Mouse (Mus musculus) layer of hippocampus, adult 2 months (tissue): Measurements from ENCODE around the gene Ccdc88c. TPM values are rescaled to one million over a fixed set of nuclear protein-coding genes. Genes with fewer than 3 reads are reported as not detected.

Experiments
- DNase-seq, 2 experiments: peaks; one replicate each; pipeline ENCODE4 v3.0.0; 2022; ENCODE audit warnings: low spot score in 2 of 2
- H3K27ac ChIP-seq: fragments of 200-600 bp; 2 replicates; pipeline ENCODE4 v1.8.1; 2022
- H3K4me3 ChIP-seq: fragments of 200-600 bp; 2 replicates; pipeline ENCODE4 v1.8.1; 2022; ENCODE audit warnings: mild to moderate bottlenecking
- CTCF ChIP-seq: fragments of 200-600 bp; conservative IDR thresholded peaks from 2 replicates; pipeline ENCODE4 v1.8.1; 2022; ENCODE audit warnings: antibody characterized with exemption, mild to moderate bottlenecking, moderate library complexity
- total RNA-seq, 2 experiments: library from RNA; stranded (reverse); gene quantifications; 2 replicates each; pipeline ENCODE4 v1.2.3; 2021

Ccdc88c gene
- total RNA-seq, 2 experiments from 2014 or later: 24.3 to 33.7 TPM

DNA sequence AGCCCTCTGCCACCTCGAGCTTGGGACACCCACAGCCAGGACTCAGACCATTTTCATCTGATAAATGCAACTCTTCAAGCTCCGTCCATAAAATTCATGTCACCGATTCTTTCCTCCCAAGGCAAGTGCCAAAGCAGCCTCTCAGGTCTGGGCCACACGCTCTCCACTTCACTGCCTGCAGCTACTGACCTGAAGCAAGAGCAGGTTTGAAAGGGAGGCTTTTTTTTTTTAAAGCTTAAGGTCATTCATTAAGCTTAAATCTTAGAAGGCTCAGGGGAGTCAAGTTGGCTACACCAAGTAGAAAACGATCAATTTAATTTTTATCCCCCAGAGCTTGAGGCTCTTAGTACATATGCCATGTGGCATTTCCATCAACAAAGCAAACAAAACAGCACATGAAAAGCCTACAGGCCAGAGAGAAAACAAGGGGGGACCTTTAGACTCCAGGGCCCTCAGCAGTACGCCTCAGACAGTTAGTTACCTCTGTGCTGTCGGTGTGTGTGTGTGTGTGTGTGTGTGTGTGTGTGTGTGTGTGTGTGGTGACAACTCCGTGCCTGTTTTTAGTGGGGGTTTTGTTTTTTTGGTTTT lies 15.7 kb downstream of the Ccdc88c start:
- DNase-seq: no peak

DNA sequence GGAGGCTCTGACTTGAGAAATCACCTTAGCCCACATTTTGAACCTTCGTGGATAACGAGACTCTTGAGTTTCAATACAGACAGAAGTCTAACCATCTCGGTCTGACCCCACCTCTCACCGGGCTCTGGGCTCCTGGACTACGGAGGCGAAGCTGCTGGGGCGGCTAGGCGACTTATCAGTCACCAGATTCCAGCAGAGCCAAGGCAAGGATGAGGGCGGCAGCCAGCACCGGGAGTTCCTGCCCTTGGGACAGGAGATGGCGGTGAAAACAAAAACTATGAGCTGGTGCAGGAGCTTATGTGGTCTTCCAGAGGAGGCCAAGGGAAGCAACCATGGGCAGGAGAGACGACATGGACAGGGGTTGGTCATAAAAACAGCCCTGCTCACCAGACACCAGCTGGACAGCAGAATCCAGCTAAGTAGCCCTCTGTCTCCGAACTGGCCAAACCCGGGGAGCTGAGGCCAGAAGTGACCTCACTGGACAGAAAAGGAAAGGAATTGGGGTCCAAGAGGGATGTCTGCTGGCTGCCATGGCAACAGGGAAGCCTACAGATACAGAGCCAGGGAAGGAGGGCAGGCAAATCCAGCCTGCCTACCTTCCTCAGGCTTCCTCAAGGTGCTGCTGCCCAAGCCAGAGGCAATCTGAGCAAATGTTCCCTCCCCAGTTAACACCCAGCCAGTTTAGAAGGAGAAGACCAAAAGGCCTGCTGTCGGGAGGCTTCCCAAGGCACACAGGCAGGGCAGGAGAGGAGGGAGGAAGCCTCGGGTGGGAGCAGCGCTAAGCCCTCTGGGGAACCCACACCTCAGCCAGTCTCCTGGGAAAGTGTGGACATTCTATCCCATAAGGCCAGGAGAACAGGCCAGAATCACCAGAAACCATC lies 16.4 kb downstream of the Ccdc88c start:
- DNase-seq: no peak
- Histone ChIP-seq H3K4me3 (no peak overlapping the region), H3K27ac (peak overlapping the region; percentile 23; the same call in 1 of the 2 replicates)
- no peak for TF ChIP-seq CTCF

More for the DNA sequence above, 15.7 kb downstream of the Ccdc88c start:
- TF ChIP-seq CTCF: no peak
- no peak overlapping the region for H3K4me3 ChIP-seq
- no peak overlapping the region for H3K27ac ChIP-seq

DNA sequence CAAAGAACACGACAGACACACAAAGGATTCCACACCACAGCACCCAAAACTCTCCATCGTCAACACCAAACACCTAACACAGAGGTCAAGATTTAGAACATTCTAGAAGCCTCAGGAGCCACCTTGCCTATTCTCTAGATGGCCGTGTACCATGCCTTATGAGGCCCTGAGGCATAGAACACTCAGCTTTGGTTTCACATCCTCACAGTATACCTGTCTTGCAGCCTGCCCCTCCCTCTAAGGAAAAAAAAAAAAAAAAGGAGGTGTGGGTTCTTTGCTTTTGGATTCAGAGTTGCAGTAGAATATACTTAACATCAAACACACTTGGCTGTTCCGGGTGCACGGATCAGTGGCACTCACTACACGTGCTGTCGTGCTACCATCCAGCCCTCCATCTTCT lies 17.8 kb downstream of the Ccdc88c start:
- DNase-seq: no peak
- Histone ChIP-seq H3K4me3 (no peak overlapping the region), H3K27ac (no peak overlapping the region)
- no peak for TF ChIP-seq CTCF

DNA sequence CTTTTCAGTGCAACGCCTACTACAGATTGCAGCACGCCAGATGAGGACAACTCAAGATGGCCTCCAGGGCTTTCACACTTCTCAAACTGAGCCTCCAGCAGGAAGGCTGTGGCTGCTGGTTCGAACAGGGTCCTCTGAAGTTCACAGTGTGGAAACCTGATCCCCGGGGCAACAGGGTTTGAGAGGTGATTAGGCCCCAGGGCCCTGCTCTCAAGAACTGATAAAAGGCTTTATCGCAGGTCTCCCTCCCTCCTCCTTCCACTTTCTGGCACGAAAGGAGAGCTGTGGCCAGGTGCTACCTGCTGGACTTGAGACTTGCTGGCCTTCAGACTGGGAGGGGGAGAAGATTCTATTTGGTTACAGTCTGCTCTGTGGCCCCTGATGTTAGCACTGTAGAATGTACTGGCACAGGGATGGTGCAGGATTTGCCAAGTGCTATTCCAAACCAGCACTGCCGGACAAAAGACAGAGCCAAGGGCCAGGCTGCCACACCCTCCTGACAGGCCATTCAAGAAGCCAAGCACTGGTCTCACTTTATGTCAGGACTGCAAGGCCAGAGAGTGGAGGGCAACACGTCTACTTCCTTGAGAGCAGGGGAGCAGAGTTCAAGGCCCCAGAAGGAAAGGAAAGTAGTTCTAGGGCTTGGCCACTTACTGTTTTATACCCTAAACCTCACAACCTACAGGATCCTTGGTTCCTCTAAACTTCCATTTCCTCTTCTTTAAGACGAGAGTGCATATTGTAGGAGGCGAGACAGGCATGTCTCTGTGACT lies 18.5 kb downstream of the Ccdc88c start:
- no peak for DNase-seq
- H3K4me3 ChIP-seq: no peak overlapping the region
- H3K27ac ChIP-seq: no peak overlapping the region
- no peak for TF ChIP-seq CTCF

DNA sequence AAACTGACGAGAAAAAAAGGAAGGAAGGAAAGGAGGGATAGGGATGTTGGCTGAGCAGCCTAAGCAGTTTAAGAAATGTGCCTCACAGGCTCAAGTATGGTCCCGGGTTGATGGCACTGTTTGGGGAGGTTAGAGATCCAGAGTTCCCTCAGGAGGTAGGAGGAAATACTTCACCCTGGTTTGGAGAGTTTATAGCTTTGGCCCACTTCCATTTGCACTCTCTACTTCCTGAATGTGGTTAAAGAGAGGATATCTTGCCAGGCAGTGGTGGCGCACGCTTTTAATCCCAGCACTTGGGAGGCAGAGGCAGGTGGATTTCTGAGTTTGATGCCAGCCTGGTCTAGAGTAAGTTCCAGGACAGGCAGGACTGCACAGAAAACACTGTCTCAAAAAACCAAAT lies 19.6 kb downstream of the Ccdc88c start:
- H3K27ac ChIP-seq: no peak overlapping the region
- no peak for DNase-seq
- TF ChIP-seq CTCF: no peak
- H3K4me3 ChIP-seq: no peak overlapping the region

DNA sequence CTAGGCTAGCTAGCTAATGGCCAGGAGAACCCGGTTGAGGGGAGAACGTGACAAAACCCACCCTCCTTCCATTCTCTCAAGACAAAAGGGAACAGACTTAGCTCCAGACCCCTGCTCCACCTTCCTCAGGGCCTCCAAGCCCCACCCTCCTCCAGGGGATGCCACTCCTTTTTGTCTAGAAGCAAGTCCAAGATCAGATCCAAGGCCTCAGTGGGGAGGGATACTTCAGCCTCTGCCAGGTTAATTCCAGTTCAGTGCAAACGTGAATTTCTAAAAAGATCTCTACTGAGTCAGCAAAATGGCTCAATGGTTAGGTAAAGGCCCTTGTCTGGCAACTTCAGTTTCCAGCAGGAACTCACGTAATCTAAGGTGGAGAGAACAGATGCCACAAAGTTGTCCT lies 20.2 kb downstream of the Ccdc88c start:
- Histone ChIP-seq H3K27ac (peak overlapping the region; percentile 73), H3K4me3 (no peak overlapping the region)
- TF ChIP-seq CTCF: no peak
- DNase-seq: no peak

DNA sequence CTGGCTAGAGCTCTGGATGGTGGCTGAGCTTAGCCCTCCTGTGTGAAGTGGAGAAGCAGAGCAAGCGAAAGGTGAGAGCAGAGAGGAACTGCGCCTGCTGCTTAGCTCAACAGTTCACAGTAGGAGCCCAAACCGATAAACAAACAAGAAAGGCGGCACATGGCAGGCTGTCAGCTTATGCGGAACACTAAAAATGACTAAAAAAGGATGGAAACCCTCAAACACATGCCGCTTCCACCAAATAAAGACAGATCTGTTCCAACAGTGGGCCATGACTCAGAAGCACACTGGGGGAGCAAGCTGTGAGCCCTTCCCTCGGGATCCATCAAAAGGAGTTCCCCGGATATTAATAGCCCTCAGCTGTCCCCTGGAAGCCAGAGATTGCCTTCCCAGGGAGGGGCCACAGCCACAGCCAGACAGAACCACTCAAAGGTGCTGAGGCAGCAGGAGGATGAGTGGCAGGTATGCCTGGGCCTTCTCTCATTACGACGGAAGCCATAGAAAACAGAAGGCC lies 20.8 kb downstream of the Ccdc88c start:
- DNase-seq: peak; percentile 67 to 88
- H3K4me3 ChIP-seq: no peak overlapping the region; the same call in 1 of the 2 replicates
- peak overlapping the region; percentile 73 for H3K27ac ChIP-seq
- TF ChIP-seq CTCF: no peak

DNA sequence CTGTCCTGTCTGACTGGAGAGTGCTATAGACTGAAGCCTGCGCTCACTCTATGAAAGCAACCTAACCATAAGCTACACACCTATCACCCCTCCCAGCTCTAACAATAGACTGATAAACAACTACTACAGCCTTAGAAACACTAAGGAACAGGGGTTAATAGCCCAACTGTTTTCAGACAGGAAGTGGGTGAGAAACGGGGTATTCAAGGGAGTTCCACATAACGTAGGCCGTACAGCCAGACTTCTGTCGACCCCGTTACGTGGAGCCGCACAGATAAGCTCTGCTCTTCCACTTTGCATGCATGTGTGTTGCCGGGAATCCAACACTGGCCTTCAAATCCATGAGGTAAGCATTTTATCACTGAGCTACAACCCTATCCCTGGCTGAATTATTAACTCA lies 21.4 kb downstream of the Ccdc88c start:
- Histone ChIP-seq H3K27ac (peak overlapping the region; percentile 62), H3K4me3 (no peak overlapping the region; the same call in 1 of the 2 replicates)
- no peak for DNase-seq
- TF ChIP-seq CTCF: no peak

DNA sequence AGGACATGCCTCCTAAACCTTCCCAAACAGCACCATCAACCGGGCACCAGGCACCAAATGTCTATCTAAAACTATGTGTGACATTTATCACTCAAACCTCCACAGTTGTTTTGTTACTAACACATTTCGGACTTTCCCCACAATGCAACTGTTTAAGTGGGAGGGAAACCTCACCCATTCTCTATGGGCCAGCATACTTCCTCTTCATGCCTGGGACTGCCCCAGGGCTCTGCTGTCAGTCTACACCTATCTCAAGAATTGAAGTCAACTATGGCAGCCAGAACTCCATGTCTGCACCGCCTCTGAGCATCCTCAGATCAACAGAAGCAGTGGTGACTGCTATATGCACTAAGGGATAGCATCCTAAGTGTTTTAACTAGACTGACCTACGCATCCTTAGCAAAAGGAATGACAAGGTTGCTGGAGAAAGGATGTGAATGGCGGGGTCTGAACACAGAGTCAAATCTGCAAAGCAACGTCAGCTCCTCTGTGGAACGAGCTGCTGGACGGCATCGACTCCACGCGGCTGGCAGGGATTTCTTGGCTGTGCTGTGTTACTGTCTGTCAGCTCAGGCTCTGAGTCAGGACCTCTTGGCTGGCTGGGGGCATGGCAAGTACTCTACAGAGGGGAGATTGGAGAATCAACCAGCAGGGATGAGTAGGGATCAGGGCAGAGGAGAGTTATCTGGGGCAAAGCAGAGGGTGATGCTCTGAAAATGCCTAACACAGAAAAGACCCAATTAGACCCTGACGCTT lies 23.0 kb downstream of the Ccdc88c start:
- no peak for TF ChIP-seq CTCF
- no peak for DNase-seq
- H3K4me3 ChIP-seq: no peak overlapping the region
- no peak overlapping the region for H3K27ac ChIP-seq

DNA sequence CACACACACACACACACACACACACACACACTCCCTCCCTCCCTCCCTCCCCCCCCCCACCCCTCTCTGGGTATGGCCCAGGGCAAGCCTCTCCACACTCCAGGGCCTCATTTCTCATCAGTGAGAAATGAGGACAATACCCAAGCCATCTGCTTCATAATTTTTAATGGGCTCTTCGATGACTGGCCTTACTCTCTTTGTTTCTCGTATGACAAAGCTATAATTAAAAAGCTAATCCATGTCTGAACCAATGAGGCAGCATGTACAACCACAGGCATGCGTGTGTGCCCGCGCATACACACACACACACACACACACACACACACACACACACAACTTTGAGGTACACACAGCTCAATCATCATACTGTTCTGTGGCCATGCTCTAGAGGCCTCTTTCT lies 23.9 kb downstream of the Ccdc88c start:
- H3K27ac ChIP-seq: no peak overlapping the region
- TF ChIP-seq CTCF: no peak
- no peak overlapping the region for H3K4me3 ChIP-seq
- no peak for DNase-seq

DNA sequence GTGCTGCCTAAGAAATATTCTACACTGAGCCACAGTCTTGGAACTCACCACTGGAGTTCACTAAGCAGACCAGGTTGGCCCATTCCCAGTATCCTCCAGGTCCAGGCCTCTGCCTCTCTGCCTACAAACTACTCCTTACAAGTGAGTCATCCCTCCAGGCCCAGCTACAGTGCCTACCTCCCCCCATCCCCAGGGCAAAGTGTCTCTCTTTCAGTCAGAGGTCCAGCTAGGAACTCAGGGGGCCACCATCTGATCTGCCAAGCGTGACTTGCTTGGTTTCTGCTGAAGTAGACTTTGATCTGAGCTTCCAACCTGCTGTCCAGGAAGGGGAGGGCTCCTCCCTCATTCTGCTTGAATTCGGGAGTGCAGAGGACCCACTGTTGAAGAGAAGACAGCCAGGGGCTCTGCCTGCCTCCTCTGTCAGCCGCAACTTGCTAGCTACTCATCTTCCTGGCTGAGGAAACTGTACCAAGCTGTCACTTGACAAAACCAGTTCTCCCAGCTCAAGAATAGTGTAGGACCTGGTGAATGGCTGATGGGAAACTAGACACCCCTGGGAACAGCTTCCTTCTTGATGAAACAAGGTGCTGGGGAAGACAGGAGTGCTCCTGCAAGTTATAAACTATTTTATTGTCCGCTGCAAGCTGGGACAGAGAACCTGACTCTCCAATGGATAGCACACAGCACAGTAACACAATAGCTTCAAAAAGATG lies 25.9 kb downstream of the Ccdc88c start:
- no peak for TF ChIP-seq CTCF
- Histone ChIP-seq H3K27ac (no peak overlapping the region), H3K4me3 (no peak overlapping the region)
- DNase-seq: no peak
